Mouse (Mus musculus) ZHBTc4 (cell line): Measurements from ENCODE around the gene Sirt4.

Experiments used
- DNase-seq: peaks from one replicate; pipeline ENCODE4 v3.0.0-alpha.2; 2011; ENCODE audit warnings: low read depth, low spot score

Sirt4 gene

DNA sequence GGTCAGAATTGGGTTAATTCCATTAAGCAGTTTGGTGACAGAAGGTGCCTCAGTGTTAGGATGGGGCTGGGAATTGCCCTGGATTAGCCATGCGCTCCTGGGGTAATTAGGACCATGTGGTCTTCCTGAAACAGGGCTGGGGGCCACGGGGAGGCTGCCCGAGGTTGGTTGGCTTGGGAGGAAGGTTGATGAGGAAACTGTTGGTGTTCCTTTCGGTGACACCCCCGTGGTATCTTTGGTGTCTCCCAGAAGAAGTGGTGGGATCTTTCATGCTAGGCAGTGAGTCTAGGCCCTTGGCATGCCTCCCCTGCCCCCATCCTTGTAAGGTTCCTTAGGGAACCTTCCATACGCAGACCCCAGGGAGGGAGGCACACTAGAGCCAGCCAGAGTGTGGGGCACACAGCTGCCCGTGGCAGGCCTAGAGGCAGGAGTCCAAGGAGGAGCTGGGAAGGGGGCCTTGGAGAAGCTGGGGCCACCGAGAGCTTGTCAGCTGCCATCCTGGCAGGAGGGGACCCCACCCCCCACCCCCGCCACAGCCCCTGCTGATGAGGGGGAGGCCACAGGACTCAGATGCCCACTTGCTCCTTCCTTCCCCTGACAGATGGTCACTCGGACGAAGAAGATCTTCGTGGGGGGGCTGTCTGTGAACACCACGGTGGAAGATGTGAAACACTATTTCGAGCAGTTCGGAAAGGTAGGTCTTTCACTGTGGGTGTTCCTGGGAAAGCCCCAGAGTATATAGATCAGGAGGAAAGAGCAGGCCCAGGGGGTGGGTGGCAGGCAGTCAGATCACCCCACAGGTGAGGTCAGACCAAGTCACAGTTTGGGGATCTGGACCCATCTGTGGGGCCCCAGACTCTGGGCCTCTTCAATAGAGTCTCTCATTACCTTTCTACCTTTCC, 49.4 kb downstream of the Sirt4 start:
- no peak for DNase-seq

DNA sequence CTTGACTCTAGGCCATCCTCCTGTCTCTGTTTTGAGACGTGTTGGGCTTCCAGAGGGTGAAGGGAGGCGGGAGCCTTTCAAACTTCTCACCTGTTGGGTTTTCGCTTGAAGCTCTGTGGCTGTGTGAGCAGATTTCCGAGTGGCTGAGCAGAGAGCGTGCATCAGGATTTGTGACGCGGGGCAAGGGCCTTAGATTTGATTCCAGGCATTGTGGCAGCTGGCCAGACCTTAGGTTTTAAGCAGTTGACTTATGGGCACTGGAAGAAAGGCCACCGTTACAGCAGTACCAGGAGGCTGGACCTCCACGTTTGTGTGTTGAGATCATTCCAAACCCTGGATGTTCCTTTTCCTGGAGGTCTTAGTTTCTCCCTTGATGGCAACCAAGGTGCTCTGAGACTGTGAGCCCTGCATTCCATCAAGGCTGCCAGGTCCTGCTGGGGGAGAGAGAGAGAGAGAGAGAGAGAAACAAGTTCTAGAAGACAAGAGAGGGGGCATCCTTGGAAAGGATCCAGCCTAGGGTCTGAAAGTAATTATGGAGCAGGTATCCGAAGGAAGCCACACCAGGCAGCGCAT, 50.2 kb downstream of the Sirt4 start:
- DNase-seq, result no peak

DNA sequence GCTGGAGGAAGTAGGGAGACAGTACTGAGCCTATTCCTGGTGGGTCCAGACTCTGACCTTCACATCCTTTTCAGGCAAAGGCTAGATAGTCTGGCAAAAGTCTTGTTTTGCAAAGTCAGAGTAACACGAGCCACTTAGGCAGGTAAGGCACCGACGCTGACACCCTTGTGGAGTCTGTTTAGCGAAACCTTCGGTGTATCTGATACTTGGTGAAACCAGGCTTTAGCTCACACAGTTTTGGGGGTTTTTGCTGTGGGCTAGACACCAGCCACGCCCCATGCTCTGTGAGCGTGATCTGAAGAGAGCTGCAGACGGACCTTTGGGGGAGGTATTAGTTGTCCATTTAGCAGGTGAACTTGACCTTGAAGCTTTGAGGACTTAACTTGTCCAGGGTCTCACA, 51.3 kb downstream of the Sirt4 start:
- no peak for DNase-seq

DNA sequence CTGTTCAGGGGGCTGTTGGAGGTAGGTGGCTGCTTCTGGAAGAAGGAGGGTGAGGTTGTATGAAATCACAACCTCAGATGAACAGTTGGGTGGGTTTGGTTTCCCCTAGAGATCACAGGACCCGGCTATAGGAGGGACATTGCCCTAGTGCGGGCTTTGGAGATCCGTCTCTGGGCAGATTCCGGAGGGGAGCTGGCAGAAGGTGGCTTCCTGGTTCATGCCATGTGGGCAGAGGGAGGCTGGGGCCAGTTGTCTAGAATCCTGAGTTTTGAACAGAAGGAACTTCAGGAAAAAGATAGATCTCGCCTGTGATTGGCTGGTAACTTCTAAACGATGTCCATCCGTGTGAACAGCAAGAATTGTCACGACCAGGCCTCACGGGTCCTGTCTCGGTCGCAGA, 52.1 kb downstream of the Sirt4 start:
- no peak for DNase-seq

DNA sequence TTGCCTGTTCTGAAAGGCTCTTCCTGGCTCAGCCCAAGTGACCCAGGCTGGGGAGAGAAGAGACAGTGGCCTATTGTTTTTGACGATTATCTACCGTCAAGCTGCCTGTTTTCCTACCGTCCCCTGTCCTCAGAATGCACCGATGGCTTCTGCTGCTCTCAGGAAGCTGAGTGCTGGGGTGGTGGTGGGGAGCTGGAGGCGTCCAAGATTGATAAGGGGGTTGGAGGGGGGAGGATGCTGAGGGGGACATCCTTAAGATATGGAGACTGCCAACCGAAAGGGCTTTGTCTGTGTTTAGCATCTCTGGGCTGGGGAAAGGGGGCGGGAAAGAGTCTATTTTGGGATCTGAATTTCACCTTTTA, 52.6 kb downstream of the Sirt4 start:
- DNase-seq, result no peak

DNA sequence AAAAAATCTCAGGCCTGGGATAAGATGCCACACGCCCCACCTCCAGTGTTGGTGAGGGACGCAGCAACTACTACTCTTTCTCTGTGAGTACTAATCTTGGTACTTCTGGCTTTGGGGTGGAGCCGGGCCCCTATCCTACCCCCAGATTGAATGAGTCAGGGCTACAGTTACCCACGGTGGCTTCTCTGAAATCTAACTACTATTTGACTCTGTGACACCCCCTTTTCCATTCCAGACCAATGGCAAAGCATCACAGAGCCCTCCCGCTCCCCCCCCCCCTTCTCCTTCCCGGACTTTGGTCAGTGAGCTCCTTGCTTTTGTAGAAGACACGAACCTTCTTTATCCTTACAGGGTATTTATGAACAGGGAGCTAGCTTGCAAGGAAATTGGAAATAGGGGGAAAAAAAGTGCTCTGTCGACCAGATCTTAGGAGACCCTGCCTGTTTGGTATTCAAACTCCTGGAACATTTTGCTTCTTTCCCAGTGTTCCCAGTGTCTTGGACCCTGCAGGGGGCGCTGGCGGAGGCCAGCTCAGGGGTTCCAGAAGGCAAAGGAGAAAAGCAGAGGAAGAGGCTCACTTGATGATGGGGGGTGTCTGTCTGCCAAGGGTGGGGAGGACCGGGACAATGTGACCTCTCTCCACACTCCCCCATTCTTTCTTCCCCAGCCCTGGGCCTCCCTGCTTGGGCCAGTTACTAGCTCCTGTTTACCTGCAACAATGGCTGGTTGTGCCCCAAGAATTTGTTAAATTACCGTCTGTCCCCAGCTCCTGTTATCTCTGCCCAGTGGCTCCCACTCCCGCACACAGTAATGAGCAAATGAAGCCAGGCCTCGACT, 53.2 kb downstream of the Sirt4 start:
- DNase-seq, result peak; percentile 62

DNA sequence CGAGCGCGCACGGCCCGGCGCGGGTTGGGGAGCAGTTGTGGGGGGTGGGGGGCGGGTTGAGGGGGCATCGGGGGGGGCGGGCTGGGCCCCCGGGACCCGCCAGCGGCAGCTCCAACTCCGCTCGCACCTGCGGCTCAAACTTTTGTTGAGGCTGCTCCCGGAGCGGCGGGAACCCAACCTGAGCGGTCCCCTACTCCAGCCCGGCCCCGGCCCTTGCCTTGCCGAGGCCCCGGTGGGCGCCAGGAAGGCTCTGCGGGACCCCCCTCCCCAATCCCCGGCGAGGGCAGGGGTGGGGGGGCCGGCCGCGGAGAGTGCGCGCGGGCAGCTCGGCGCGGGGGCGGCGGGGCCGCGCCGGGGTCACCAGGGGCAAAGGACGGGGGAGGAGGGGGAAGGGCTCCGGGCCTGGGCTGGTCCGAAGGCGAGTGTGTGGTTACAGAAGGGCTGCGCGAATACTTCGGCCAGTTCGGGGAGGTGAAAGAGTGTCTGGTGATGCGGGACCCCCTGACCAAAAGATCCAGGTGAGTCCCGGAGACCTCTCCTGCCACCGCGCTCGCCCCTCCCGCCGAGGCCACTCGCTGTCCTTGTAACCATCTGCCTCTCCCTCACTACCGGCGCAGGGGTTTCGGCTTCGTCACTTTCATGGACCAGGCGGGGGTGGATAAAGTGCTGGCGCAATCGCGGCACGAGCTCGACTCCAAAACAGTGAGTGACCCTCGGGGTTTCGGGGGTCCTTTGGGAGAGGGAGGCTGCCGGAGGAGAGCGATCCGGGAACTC, 54.2 kb downstream of the Sirt4 start:
- no peak for DNase-seq

DNA sequence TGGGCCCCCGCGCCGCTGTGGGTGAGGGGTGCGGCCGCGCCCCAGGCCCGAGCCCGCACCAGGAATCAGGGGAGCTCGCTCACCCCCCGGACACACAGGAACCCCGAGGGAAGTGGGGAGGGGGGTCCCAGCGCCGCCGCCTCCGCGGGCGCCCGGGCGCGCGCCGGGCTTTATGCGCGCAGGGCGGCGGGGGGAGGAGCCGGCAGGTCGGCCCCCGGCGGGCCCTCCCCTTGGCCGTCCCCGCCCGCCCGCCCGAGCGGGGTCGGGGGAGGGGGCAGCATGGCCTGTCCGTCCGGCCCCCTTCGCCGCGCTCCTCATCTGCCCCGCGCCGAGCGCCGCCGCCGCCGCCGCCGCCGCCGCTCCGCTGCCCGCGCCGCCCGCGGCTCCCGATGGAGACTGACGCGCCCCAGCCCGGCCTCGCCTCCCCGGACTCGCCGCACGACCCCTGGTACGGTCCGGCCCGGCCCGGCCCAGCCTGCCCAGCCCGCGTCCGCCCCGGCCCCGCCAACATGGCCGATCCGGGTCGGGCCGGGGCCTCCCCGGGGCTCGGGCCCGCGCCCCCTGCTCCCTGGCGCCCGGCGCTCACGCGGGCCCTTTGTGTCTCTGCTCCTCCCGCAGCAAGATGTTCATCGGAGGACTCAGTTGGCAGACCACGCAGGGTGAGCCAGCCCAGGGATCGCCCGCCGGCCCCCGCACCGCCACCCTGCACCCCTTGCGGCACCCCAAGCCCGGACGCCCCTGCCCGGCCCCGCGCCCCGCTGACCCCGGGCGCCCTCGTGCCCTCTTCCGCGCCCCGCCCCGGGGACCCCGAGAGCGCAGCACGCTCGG, 55.0 kb downstream of the Sirt4 start, which contains the start of gene Msi1:
TSS of gene Msi1 (plus strand) at position 241 of the 828 bp plus-strand sequence.
- no peak for DNase-seq

DNA sequence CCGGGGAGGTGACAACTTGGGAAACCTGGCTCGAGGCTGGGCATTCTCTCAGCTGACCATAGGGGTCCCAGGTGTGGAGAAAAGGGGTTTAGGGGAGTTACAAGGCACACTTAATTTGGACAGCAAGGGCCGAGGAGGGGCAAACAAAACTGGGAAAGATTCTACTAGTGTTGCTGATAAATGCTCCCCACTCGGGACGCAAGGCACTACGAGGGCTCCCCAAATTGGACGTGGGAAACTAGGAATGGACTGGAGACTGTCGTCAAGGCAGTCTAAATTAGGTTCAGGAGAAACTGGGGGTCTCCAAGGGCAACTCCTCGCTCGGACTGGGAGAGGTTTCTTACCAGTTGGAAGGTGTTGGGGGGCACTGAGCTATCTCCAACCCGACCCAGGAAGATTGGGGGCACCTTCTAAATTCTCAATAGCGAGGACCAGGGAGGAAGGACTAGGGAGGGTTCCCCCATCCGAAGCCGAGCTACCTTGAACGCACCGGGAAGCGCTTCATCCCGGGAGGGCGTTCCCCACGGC, 55.6 kb downstream of the Sirt4 start:
- no peak for DNase-seq
